Mouse (Mus musculus): Measurements from ENCODE around the gene Dhps.

- no peak for TF ChIP-seq CTCF (conservative IDR thresholded peaks at IDR 0.05; ENCODE audit: insufficient read depth, insufficient read length, low read depth, low read length)
- no peak for TF ChIP-seq POLR2A (IDR thresholded peaks at IDR 0.05; ENCODE audit: low read depth, low read length)
Measured at GRCm38 (mm10) chr8:85100076-85100665, 28.6 kb downstream of the Dhps start.

Measured in kidney, adult 2 months (tissue).